Mouse (Mus musculus) CH12.LX (cell line): ENCODE data around the gene Fam19a2. TPM values are rescaled to one million over a fixed set of nuclear protein-coding genes. Genes with fewer than 3 reads are reported as not detected.

ENCODE experiments used
- DNase-seq: peaks from one replicate; pipeline ENCODE4 v3.0.0-alpha.2; 2013; ENCODE audit errors: extremely low read depth
- H3K27ac ChIP-seq: 2 replicates; pipeline ENCODE4 v1.5.1; 2012; ENCODE audit warnings: low read depth, mild to moderate bottlenecking, control low read depth, moderate library complexity; ENCODE audit not compliant: insufficient read depth
- H3K27me3 ChIP-seq: replicated peaks from 2 replicates; pipeline ENCODE3; 2012; ENCODE audit warnings: inconsistent platforms
- H3K36me3 ChIP-seq, 2 experiments: replicated peaks in 1 of 2; 2 replicates each; pipeline versions ENCODE3 to v1.6.1; 2012; ENCODE audit warnings: inconsistent platforms in 1 of 2, low read length in 1 of 2, mild to moderate bottlenecking in 1 of 2, mixed read lengths in 1 of 2, moderate library complexity in 1 of 2; ENCODE audit not compliant: control insufficient read depth in 1 of 2, insufficient read depth in 1 of 2
- H3K4me1 ChIP-seq, 2 experiments: 2 replicates each; pipeline ENCODE4 v1.6.1; 2012; ENCODE audit warnings: inconsistent platforms in 1 of 2, moderate library complexity in 1 of 2; ENCODE audit not compliant: insufficient read depth in 2 of 2, control insufficient read depth in 1 of 2
- H3K4me2 ChIP-seq: 2 replicates; pipeline ENCODE4 v1.6.1; 2012; ENCODE audit warnings: low read depth, mild to moderate bottlenecking, control low read depth; ENCODE audit not compliant: poor library complexity, insufficient read depth, severe bottlenecking
- H3K4me3 ChIP-seq, 3 experiments: fragments of 150-350 bp in 1 of 3; sonication (generic) in 1 of 3; replicated peaks in 1 of 3; 2 replicates each; pipeline versions ENCODE3 to v1.5.1; 2011 to 2012; ENCODE audit warnings: low read depth in 2 of 3, low read length in 2 of 3, mild to moderate bottlenecking in 2 of 3, moderate library complexity in 2 of 3, control low read depth in 1 of 3, improper control_type of control experiment in 1 of 3, inconsistent platforms in 1 of 3, mixed read lengths in 1 of 3; ENCODE audit not compliant: poor library complexity in 1 of 3
- H3K79me2 ChIP-seq: replicated peaks from 2 replicates; pipeline ENCODE4 v1.6.1; 2012; ENCODE audit warnings: mild to moderate bottlenecking, moderate library complexity; ENCODE audit not compliant: control insufficient read depth, poor library complexity, insufficient read depth, severe bottlenecking; ENCODE audit errors: extremely low read depth
- H3K9ac ChIP-seq: 2 replicates; pipeline ENCODE4 v1.6.1; 2012; ENCODE audit warnings: low read depth, mild to moderate bottlenecking, control low read depth, moderate library complexity; ENCODE audit not compliant: insufficient read depth
- H3K9me3 ChIP-seq: replicated peaks from 2 replicates; pipeline ENCODE3; 2012; ENCODE audit warnings: low read length, inconsistent platforms, mixed read lengths
- BHLHE40 ChIP-seq: IDR thresholded peaks from 2 replicates; pipeline ENCODE4 v1.6.1; 2011; ENCODE audit warnings: mild to moderate bottlenecking, low read depth, low read length, improper control_type of control experiment
- CHD1 ChIP-seq: IDR thresholded peaks from 2 replicates; pipeline ENCODE4 v1.6.1; 2012; ENCODE audit warnings: low read depth, low read length, improper control_type of control experiment, inconsistent platforms
- CHD2 ChIP-seq: IDR thresholded peaks from 2 replicates; pipeline ENCODE4 v1.6.1; 2011; ENCODE audit warnings: low read length, improper control_type of control experiment
- CTCF ChIP-seq, 2 experiments: IDR thresholded peaks in 1 of 2; conservative IDR thresholded peaks in 1 of 2; 2 replicates each; pipeline ENCODE4 v1.5.1; 2011 to 2012; ENCODE audit warnings: low read depth in 2 of 2, low read length in 2 of 2, improper control_type of control experiment in 1 of 2, inconsistent platforms in 1 of 2, mild to moderate bottlenecking in 1 of 2, moderate library complexity in 1 of 2
- E2F4 ChIP-seq: IDR thresholded peaks from 2 replicates; pipeline ENCODE4 v1.6.1; 2011; ENCODE audit warnings: low read depth, low read length, improper control_type of control experiment; ENCODE audit not compliant: insufficient replicate concordance
- ELF1 ChIP-seq: IDR thresholded peaks from 2 replicates; pipeline ENCODE4 v1.6.1; 2014; ENCODE audit warnings: low read depth, mild to moderate bottlenecking, inconsistent platforms, low read length, improper control_type of control experiment
- IRF4 ChIP-seq: IDR thresholded peaks from 2 replicates; pipeline ENCODE4 v1.6.1; 2014; ENCODE audit warnings: low read depth, mild to moderate bottlenecking, inconsistent platforms, low read length, improper control_type of control experiment
- JUND ChIP-seq: conservative IDR thresholded peaks from 2 replicates; pipeline ENCODE4 v1.6.1; 2011; ENCODE audit warnings: low read depth, low read length, improper control_type of control experiment
- KAT2A ChIP-seq: IDR thresholded peaks from 2 replicates; pipeline ENCODE4 v1.6.1; 2012; ENCODE audit warnings: low read length, improper control_type of control experiment, inconsistent platforms; ENCODE audit not compliant: insufficient replicate concordance
- MEF2A ChIP-seq: IDR thresholded peaks from 2 replicates; pipeline ENCODE4 v1.6.1; 2014; ENCODE audit warnings: low read depth, mild to moderate bottlenecking, inconsistent platforms, low read length, improper control_type of control experiment, borderline replicate concordance
- NELFE ChIP-seq: IDR thresholded peaks from 2 replicates; pipeline ENCODE4 v1.6.1; 2011; ENCODE audit warnings: low read depth, low read length, improper control_type of control experiment
- PAX5 ChIP-seq: IDR thresholded peaks from 2 replicates; pipeline ENCODE4 v1.6.1; 2012; ENCODE audit warnings: low read length, inconsistent platforms, mixed read lengths
- POLR2AphosphoS2 ChIP-seq: IDR thresholded peaks from 2 replicates; pipeline ENCODE4 v1.6.1; 2011; ENCODE audit warnings: low read depth, low read length, improper control_type of control experiment
- SIN3A ChIP-seq: IDR thresholded peaks from 2 replicates; pipeline ENCODE4 v1.6.1; 2012; ENCODE audit warnings: low read length, improper control_type of control experiment, inconsistent platforms
- TBP ChIP-seq: conservative IDR thresholded peaks from 2 replicates; pipeline ENCODE4 v1.6.1; 2011; ENCODE audit warnings: low read depth, low read length, improper control_type of control experiment
- USF1 ChIP-seq: IDR thresholded peaks from 2 replicates; pipeline ENCODE4 v1.6.1; 2014; ENCODE audit warnings: low read depth, mild to moderate bottlenecking, inconsistent platforms, low read length, improper control_type of control experiment
- dilution Hi-C: fragments of 300-500 bp; cut with MboI; formaldehyde crosslinking; loops from 2 replicates; pipeline ENCODE4 v1.14.3; 2020; ENCODE audit warnings: low sequenced_read_pairs; ENCODE audit not compliant: extremely low pct_unique_long_range_greater_than_20kb, extremely low pct_ligation_motif_present
- in situ Hi-C: fragments of 300-500 bp; cut with MboI; formaldehyde crosslinking; loops from 3 replicates; pipeline ENCODE4 v1.14.3; 2019; ENCODE audit warnings: low sequenced_read_pairs, low pct_ligation_motif_present, low pct_unique_long_range_greater_than_20kb, mixed read lengths
- polyA plus RNA-seq: library from polyadenylated mRNA; unstranded; fragments of >175 nt; gene quantifications from 2 replicates; pipeline ENCODE4 v1.2.1, GENCODE M21; 2012; ENCODE audit warnings: low read depth; ENCODE audit not compliant: insufficient read length
- total RNA-seq, 2 experiments: library from RNA; depleted of rRNA; stranded (reverse); fragments of 300-350 nt in 1 of 2; fragments of >200 nt in 1 of 2; gene quantifications; 2 replicates each; pipeline ENCODE4 v1.2.3; 2012 to 2014

Gene Fam19a2
- total and polyA plus RNA-seq, 3 experiments: not detected

GRCm38 (mm10) chr10:123682718-123683255, 419.0 kb downstream of the Fam19a2 start:
- H3K4me1 ChIP-seq: no peaks in the 10 kb centered on the region
- no peak overlapping the region for H3K4me3 ChIP-seq
- dilution Hi-C loops: no loop called here
- H3K79me2 ChIP-seq: no peaks in the 10 kb centered on the region
- H3K27me3 ChIP-seq: no peaks in the 10 kb centered on the region
- no peak overlapping the region for H3K27ac ChIP-seq
- H3K9ac ChIP-seq: no peak overlapping the region
- H3K9me3 ChIP-seq: peaks cover 59% of the 10 kb centered on the region
- TF ChIP-seq CHD1 (no peak), USF1 (no peak), BHLHE40 (no peak), PAX5 (no peak), MEF2A (no peak), CHD2 (no peak), ELF1 (no peak), SIN3A (no peak), POLR2AphosphoS2 (no peak), IRF4 (no peak), E2F4 (no peak), KAT2A (no peak), JUND (no peak)
- no peak overlapping the region for H3K4me2 ChIP-seq
- no peak for DNase-seq
- in situ Hi-C loops: no loop called here
- no peaks in the 10 kb centered on the region for H3K36me3 ChIP-seq

- Histone ChIP-seq H3K27me3 (no peaks in the 10 kb centered on the region), H3K9ac (no peak overlapping the region), H3K27ac (no peak overlapping the region), H3K4me1 (no peaks in the 10 kb centered on the region), H3K4me2 (no peak overlapping the region), H3K4me3 (no peak overlapping the region), H3K36me3 (no peaks in the 10 kb centered on the region), H3K79me2 (no peaks in the 10 kb centered on the region), H3K9me3 (peaks cover 42% of the 10 kb centered on the region)
- TF ChIP-seq MEF2A: no peak
- no peak for TF ChIP-seq POLR2AphosphoS2
- no peak for TF ChIP-seq NELFE
- no peak for TF ChIP-seq TBP
- TF ChIP-seq CHD2: no peak
- TF ChIP-seq CTCF (conservative IDR thresholded peaks at IDR 0.05 in 1 of 2, IDR thresholded peaks at IDR 0.05 in 1 of 2; ENCODE audit: low read depth in 2 of 2, low read length in 2 of 2): no peak
- in situ Hi-C loops: no loop called here
- no peak for DNase-seq
- dilution Hi-C loops: no loop called here
These were observed 428.6 kb downstream of the Fam19a2 start for GRCm38 (mm10) chr10:123692186-123692925.
